Mouse (Mus musculus): ENCODE measurements around the gene Rps11.
A peak's percentile ranks its signal among the peaks of the same experiment; 100 is the strongest.
"Not testable (repeated sequence)": the region's sequence is repeated elsewhere in the genome, so short reads cannot be mapped to it uniquely, and the experiment has no call there.

The Rps11 gene

GRCm38 (mm10) chr7:45110089-45110488, 14.2 kb downstream of the Rps11 start:
- not testable (repeated sequence) for DNase-seq (ENCODE audit: low read depth)

GRCm38 (mm10) chr7:45107052-45107645, 17.1 kb downstream of the Rps11 start:
- no peak for DNase-seq (ENCODE audit: low read depth)

- DNase-seq (ENCODE audit: low read depth): no peak
Observed at GRCm38 (mm10) chr7:45106441-45106840, 17.8 kb downstream of the Rps11 start.

- no peak for DNase-seq (ENCODE audit: low read depth)
Observed at GRCm38 (mm10) chr7:45105491-45105890, 18.7 kb downstream of the Rps11 start.

- no peak for DNase-seq (ENCODE audit: low read depth)
Observed at GRCm38 (mm10) chr7:45104941-45105340, 19.3 kb downstream of the Rps11 start.

GRCm38 (mm10) chr7:45103652-45104180, 20.5 kb downstream of the Rps11 start, which contains the start of gene Fcgrt:
Gene Fcgrt (minus strand): TSS chr7:45103851.
- DNase-seq (ENCODE audit: low read depth): peak; percentile 99

- DNase-seq (ENCODE audit: low read depth): peak; percentile 57
Observed at GRCm38 (mm10) chr7:45102940-45103585, 21.2 kb downstream of the Rps11 start.

GRCm38 (mm10) chr7:45102441-45102840, 21.8 kb downstream of the Rps11 start:
- no peak for DNase-seq (ENCODE audit: low read depth)

- no peak for DNase-seq (ENCODE audit: low read depth)
Observed at GRCm38 (mm10) chr7:45100046-45100445, 24.2 kb downstream of the Rps11 start.

GRCm38 (mm10) chr7:45098541-45099240, 25.5 kb downstream of the Rps11 start:
- peak; percentile 55 for DNase-seq (ENCODE audit: low read depth)

GRCm38 (mm10) chr7:45097479-45097878, 26.8 kb downstream of the Rps11 start:
- DNase-seq (ENCODE audit: low read depth): no peak

GRCm38 (mm10) chr7:45095965-45096364, 28.3 kb downstream of the Rps11 start:
- DNase-seq (ENCODE audit: low read depth): not testable (repeated sequence)

- DNase-seq (ENCODE audit: low read depth): no peak
Observed at GRCm38 (mm10) chr7:45095367-45095766, 28.9 kb downstream of the Rps11 start.

GRCm38 (mm10) chr7:45094121-45094520, 30.1 kb downstream of the Rps11 start:
- DNase-seq (ENCODE audit: low read depth): peak; percentile 66

- DNase-seq (ENCODE audit: low read depth): peak; percentile 31
Observed at GRCm38 (mm10) chr7:45093516-45093905, 30.7 kb downstream of the Rps11 start.

- DNase-seq (ENCODE audit: low read depth): peak; percentile 34
Observed at GRCm38 (mm10) chr7:45092828-45093515, 31.3 kb downstream of the Rps11 start.

- peak; percentile 99 for DNase-seq (ENCODE audit: low read depth)
Observed at GRCm38 (mm10) chr7:45092048-45092447, 32.2 kb downstream of the Rps11 start, which contains the start of gene Rcn3. Gene Rcn3 (minus strand): TSS chr7:45092221.

GRCm38 (mm10) chr7:45091001-45091990, 32.9 kb downstream of the Rps11 start:
- DNase-seq (ENCODE audit: low read depth): peak; percentile 77

- DNase-seq (ENCODE audit: low read depth): peak; percentile 66
Observed at GRCm38 (mm10) chr7:45090251-45090977, 33.8 kb downstream of the Rps11 start.

- DNase-seq (ENCODE audit: low read depth): no peak
Observed at GRCm38 (mm10) chr7:45088597-45088996, 35.6 kb downstream of the Rps11 start.

All from NIH3T3 (cell line).